Mouse (Mus musculus) hindbrain, embryonic 10.5 days (tissue): ENCODE data around the gene Plscr1. TPM values are rescaled to one million over a fixed set of nuclear protein-coding genes. Genes with fewer than 3 reads are reported as not detected.
A peak's percentile ranks its signal among the peaks of the same experiment; 100 is the strongest.

Experiments used
- DNase-seq: peaks from one replicate; pipeline ENCODE4 v3.0.0-alpha.2; 2017; ENCODE audit warnings: low spot score
- H3K27ac ChIP-seq: fragments of 300-500 bp; sonication (generic); 2 replicates; pipeline ENCODE4 v1.5.1; 2016; ENCODE audit warnings: mild to moderate bottlenecking, moderate library complexity
- H3K27me3 ChIP-seq: fragments of 300-500 bp; sonication (generic); 2 replicates; pipeline ENCODE4 v1.6.1; 2016; ENCODE audit warnings: mild to moderate bottlenecking; ENCODE audit not compliant: poor library complexity, insufficient read depth, severe bottlenecking
- H3K36me3 ChIP-seq: fragments of 300-500 bp; sonication (generic); 2 replicates; pipeline ENCODE4 v1.6.1; 2016; ENCODE audit warnings: mild to moderate bottlenecking, moderate library complexity
- H3K4me1 ChIP-seq: fragments of 300-500 bp; sonication (generic); replicated peaks from 2 replicates; pipeline ENCODE4 v1.6.1; 2016; ENCODE audit warnings: mild to moderate bottlenecking
- H3K4me3 ChIP-seq: fragments of 300-500 bp; sonication (generic); 2 replicates; pipeline ENCODE4 v1.5.1; 2016; ENCODE audit warnings: mild to moderate bottlenecking, moderate library complexity
- H3K9me3 ChIP-seq: fragments of 300-500 bp; sonication (generic); 2 replicates; pipeline ENCODE4 v1.6.1; 2016; ENCODE audit warnings: mild to moderate bottlenecking, moderate library complexity
- WGBS: fragments of 180-500 bp; shearing (Covaris S2); methylation state at CpG from one replicate; pipeline ENCODE4 v1.1.7; 2016; 5-methylcytosine and 5-hydroxymethylcytosine counted together
- polyA plus RNA-seq: library from polyadenylated mRNA; unstranded; fragments of >200 nt; fragmentation: Nextera tagmentation; extraction: Ambion mirVana; gene quantifications from 2 replicates; pipeline ENCODE4 v1.2.1, GENCODE M21; 2016

Gene Plscr1
- 26.8 and 35.7 TPM in 2 replicates for polyA plus RNA-seq

DNA sequence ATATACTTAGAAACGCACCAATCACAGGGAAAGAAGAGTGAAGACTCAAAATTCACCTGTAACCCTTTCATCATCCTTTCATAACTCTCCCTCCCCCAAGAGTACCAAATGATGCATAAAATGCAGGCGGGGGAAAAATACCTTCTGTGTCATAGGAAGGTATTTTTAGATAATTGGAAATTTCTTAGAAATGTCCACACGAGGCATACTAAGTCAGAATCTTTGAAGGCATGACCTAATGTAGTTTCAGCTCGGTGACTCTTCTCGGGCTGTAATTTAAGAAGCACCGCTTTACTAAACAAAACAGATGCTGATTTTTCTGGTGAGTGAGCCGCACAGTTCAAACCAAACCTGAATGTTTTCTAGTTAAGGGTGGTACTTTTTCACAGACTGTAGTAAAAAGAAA lies at the start of gene Plscr1:
Gene Plscr1 (plus strand): TSS at position 304 of the 406 bp plus-strand sequence.
- H3K36me3 ChIP-seq: no peaks in the 10 kb centered on the region
- no peaks in the 10 kb centered on the region for H3K9me3 ChIP-seq
- H3K27ac ChIP-seq: peak within 1 kb of the TSS; percentile 93
- peaks cover 20% of the 10 kb centered on the region for H3K4me1 ChIP-seq
- DNase-seq: no peak
- WGBS: 41% methylated on average over 7 of the region's 7 CpGs
- H3K27me3 ChIP-seq: no peaks in the 10 kb centered on the region
- peak within 1 kb of the TSS; percentile 70 for H3K4me3 ChIP-seq

DNA sequence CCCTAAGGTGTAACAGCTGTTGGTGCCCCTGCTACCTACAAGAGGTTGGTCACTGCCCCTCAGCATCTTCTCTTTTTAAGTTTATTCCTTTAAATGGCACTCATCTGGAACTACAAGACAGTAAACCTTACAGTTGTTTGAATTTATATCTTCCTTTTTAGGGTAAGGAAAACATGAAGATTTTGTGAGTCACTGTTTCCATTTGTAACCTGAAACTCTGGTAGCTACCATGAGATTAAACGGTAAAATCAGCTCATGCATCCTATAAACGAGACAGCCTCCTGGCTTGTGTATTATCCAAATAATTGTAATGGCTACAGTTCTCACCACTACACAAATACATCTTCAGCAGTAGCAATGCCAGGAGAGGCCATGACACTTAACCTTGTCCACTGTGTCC lies 45.2 kb upstream of the Plscr1 start:
- Histone ChIP-seq H3K9me3 (no peaks in the 10 kb centered on the region), H3K4me1 (no peaks in the 10 kb centered on the region), H3K27me3 (no peaks in the 10 kb centered on the region), H3K36me3 (no peaks in the 10 kb centered on the region), H3K4me3 (no peak overlapping the region), H3K27ac (no peak overlapping the region)
- 66% methylated on average over 2 of the region's 2 CpGs for WGBS
- DNase-seq: no peak

DNA sequence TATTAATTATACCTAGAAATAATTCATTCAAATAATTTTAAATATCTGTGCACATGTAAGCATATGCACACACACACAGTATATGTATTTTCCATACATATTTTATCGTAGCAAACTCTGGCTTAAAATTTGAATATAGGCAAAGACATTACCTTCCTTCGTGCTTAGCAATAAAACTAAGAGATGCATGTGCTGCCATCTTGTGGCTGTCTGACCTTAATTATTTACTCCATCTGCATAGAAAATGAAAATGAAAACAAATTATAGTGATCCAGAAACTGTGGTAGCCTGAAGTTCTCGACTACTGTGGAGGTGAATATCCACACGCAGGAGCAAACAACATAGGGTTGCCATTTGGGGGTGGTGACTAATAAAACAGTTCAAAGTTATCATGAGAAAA lies 42.2 kb upstream of the Plscr1 start:
- peak; percentile 4 for DNase-seq
- no peak overlapping the region for H3K27ac ChIP-seq
- H3K36me3 ChIP-seq: no peaks in the 10 kb centered on the region
- WGBS: 61% methylated on average over 4 of the region's 4 CpGs
- H3K4me3 ChIP-seq: no peak overlapping the region
- H3K4me1 ChIP-seq: no peaks in the 10 kb centered on the region
- H3K9me3 ChIP-seq: no peaks in the 10 kb centered on the region
- H3K27me3 ChIP-seq: no peaks in the 10 kb centered on the region

DNA sequence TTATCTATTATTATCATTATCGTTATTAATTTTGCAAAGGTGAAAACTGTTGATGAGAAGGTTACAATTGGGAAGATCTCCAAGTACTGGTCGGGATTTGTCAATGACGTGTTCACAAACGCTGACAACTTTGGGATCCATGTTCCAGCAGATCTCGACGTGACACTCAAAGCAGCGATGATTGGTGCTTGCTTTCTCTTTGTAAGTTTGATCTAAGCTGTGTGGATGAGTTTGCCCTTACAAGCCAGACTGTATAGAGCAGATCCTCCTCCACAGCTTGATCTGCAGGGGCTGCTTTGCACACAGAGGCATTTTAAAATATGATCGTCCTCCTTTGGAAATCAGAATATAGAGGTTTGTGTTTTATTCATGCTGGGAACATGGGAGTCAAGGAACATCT lies 41.8 kb upstream of the Plscr1 start:
- no peak for DNase-seq
- Histone ChIP-seq H3K4me1 (no peaks in the 10 kb centered on the region), H3K9me3 (no peaks in the 10 kb centered on the region), H3K27ac (no peak overlapping the region), H3K36me3 (no peaks in the 10 kb centered on the region), H3K4me3 (no peak overlapping the region), H3K27me3 (no peaks in the 10 kb centered on the region)
- WGBS: 84% methylated on average over 8 of the region's 8 CpGs

DNA sequence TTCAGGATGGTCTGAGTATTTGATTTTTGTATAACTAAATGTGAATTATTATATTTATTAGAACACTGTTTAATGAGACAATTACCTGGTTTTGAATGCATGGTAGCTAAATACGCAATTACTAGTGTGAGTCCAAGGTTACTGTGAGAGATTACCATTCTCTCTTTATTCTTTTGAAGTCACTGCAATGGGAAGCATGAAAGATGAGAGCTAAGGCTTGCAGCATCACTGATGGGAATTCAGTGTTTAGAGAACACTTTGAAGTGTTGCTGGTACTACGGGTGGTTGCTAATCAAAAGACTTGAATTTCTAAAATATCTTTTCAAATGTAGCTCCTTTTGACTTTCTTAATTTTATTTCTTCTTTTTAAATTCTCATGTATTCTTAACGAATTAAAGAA lies 39.7 kb upstream of the Plscr1 start:
- Histone ChIP-seq H3K36me3 (no peaks in the 10 kb centered on the region), H3K27me3 (no peaks in the 10 kb centered on the region), H3K27ac (no peak overlapping the region), H3K4me1 (no peaks in the 10 kb centered on the region), H3K9me3 (no peaks in the 10 kb centered on the region), H3K4me3 (no peak overlapping the region)
- WGBS: 74% methylated on average over 3 of the region's 3 CpGs
- DNase-seq: no peak

DNA sequence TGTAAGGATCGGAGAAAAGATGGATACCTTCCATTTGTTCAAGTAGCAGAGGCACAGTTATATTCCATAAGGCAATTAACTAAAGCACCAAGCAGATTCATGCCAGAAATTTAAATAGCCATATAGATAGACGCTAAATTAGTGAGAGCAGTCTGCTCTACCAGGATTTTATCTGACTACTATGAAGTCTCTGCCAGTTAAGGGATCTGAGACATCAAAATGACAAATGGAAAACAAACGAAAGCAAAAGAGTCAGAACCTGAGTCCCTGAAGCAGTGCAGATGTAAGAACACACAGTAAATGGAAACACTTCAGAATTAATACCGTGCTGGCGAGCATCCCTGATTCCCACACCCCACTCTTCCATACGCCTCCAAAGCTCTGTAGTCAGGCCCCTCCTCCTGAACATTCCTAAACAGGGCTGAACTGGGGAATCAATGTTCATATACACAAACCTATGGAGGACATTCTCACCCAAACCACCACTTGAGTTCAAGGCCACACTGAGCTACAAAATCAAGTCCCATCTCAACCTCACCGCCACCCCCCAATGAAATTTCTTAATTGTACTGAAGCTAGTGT lies 39.1 kb upstream of the Plscr1 start:
- DNase-seq: no peak
- Histone ChIP-seq H3K36me3 (no peaks in the 10 kb centered on the region), H3K4me3 (no peak overlapping the region), H3K9me3 (no peaks in the 10 kb centered on the region), H3K4me1 (no peaks in the 10 kb centered on the region), H3K27ac (no peak overlapping the region), H3K27me3 (no peaks in the 10 kb centered on the region)
- WGBS: 85% methylated on average over 7 of the region's 7 CpGs

DNA sequence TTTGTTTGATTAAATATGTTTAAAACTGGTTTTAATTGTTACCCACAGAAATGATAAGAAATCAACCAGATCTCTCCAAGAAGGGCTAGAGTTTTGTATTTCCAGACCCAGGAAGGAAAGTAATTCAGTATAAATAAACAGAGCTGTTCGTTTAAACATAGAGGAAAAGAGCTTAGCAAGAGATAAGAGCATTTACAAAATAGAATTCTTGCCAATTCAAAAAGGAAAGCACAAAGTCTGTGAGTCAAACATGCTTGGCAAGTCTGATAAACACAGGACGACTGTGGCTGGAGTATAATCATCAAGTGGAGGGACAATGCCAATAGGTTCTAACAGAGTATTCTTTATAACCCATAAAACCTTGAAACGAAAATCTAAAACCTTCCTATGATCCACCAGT lies 38.5 kb upstream of the Plscr1 start:
- WGBS: 79% methylated on average over 3 of the region's 3 CpGs
- DNase-seq: no peak
- Histone ChIP-seq H3K4me3 (no peak overlapping the region), H3K4me1 (no peaks in the 10 kb centered on the region), H3K36me3 (no peaks in the 10 kb centered on the region), H3K27me3 (no peaks in the 10 kb centered on the region), H3K27ac (no peak overlapping the region), H3K9me3 (no peaks in the 10 kb centered on the region)

DNA sequence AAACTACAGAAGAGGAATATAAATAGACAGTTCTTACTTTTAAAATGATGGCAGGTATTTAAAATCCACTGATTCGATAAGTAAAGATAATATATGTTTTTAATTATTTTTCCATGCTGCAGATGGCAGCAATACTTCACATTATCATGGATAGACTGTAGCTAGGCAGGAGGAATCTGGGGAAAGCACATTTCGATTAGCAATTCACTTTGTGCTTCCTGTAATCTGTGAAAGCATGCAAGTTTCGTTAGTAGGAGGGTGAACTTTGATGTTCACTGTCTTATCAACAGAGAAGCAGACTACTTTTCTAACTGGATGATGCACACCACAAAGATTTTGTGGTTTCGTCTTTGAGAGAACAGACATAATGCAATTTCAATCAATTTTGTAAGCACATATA lies 32.1 kb upstream of the Plscr1 start:
- Histone ChIP-seq H3K4me3 (no peak overlapping the region), H3K27me3 (no peaks in the 10 kb centered on the region), H3K36me3 (no peaks in the 10 kb centered on the region), H3K27ac (no peak overlapping the region), H3K9me3 (no peaks in the 10 kb centered on the region), H3K4me1 (no peaks in the 10 kb centered on the region)
- 77% methylated on average over 4 of the region's 4 CpGs for WGBS
- DNase-seq: no peak

DNA sequence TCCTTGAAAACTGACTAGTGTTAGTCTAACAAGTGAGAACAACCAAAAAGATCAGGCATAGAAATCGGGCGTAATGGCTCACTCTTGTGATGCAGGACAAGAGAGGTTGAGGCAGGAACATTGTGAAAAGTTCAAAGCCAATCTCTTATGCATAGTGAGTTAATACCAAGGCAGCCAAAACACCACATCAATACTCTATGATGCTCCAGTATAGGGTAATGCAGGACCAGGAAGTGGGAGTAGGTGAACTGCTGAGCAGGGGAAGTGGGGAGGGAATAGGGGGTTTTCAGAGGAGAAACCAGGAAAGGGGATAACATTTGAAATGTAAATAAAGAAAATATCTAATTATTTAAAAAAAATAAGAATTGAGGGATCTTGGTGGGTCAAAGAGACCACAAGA lies 31.7 kb upstream of the Plscr1 start:
- no peak for DNase-seq
- H3K36me3 ChIP-seq: no peaks in the 10 kb centered on the region
- WGBS: 87% methylated on average over 2 of the region's 2 CpGs
- H3K27ac ChIP-seq: no peak overlapping the region
- no peak overlapping the region for H3K4me3 ChIP-seq
- H3K9me3 ChIP-seq: no peaks in the 10 kb centered on the region
- H3K27me3 ChIP-seq: no peaks in the 10 kb centered on the region
- H3K4me1 ChIP-seq: no peaks in the 10 kb centered on the region

DNA sequence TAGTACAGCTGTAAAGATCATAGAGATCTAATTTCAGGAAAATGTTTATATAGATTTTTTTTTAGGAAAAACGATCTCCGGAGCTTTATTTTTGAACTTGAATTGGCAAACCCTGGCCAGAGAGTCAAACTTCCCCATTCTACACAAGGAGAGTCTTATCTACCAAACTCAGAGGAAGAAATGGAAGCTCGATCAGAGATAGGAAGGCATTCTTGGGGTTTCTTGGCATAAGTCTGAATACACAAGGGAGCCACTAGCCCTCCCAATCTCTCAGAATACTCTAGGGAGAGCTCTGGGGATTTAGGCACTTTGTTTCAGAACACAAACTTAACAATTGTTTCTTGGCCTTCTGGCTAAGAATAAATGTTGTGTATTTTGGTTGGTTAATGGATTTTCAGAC lies 29.4 kb upstream of the Plscr1 start:
- 86% methylated on average over 3 of the region's 3 CpGs for WGBS
- Histone ChIP-seq H3K4me1 (no peaks in the 10 kb centered on the region), H3K36me3 (no peaks in the 10 kb centered on the region), H3K9me3 (no peaks in the 10 kb centered on the region), H3K27ac (no peak overlapping the region), H3K27me3 (no peaks in the 10 kb centered on the region), H3K4me3 (no peak overlapping the region)
- DNase-seq: no peak

DNA sequence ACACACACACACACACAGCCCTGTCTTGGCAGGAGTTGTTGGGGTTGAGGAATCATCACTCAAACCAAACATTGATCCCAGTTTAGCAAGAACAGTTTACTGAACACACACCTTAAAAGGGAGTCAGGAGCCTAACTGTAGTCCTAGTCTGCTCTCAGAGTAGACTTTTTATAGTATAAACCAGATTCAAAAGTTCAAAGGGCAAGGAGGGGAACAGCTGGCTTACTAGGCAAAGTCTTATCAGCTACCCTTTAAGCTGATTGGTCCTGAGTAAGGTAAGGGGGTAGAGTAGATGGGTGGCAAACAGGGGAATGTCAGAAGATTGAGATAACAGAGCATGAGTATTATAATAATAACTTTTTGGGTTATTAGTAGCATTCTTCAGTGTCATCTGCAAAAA lies 28.1 kb upstream of the Plscr1 start:
- H3K4me3 ChIP-seq: no peak overlapping the region

DNA sequence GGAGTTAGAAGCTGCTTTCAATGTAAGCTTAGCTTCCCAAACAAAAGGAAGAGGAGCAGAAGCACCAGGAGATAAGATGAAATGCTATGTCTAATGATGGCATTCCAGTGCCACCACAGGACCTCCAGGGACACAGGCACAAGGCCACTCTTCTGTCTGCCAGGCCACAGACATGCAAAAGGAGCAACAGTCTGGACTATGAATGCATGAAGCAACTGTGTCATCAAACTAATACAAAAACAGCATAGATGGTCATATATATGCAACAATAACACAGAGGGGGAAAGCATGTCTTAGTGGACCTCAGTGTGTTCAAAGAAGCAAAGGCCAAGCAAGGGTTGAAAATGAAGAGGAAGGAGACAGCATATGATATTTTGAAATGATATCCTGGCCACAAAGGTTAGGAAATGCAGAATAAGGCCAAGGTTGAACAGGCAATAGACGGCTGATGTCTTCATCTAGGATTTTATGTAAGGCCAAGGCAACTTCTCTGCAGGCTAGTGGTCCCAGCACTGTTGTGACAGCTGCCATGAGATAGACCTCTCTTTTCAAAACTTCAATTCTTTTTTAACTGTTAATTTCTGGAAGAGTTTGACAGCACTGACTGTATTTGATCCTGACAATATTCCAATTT lies 24.8 kb upstream of the Plscr1 start:
- Histone ChIP-seq H3K27ac (no peak overlapping the region), H3K4me1 (no peaks in the 10 kb centered on the region), H3K9me3 (no peaks in the 10 kb centered on the region), H3K4me3 (no peak overlapping the region), H3K36me3 (no peaks in the 10 kb centered on the region), H3K27me3 (no peaks in the 10 kb centered on the region)
- 93% methylated on average over 1 of the region's 1 CpGs for WGBS
- DNase-seq: no peak

More for the DNA sequence above, 28.1 kb upstream of the Plscr1 start:
- no peak overlapping the region for H3K27ac ChIP-seq
- no peaks in the 10 kb centered on the region for H3K36me3 ChIP-seq
- H3K9me3 ChIP-seq: no peaks in the 10 kb centered on the region
- H3K4me1 ChIP-seq: no peaks in the 10 kb centered on the region
- DNase-seq: no peak
- H3K27me3 ChIP-seq: no peaks in the 10 kb centered on the region

DNA sequence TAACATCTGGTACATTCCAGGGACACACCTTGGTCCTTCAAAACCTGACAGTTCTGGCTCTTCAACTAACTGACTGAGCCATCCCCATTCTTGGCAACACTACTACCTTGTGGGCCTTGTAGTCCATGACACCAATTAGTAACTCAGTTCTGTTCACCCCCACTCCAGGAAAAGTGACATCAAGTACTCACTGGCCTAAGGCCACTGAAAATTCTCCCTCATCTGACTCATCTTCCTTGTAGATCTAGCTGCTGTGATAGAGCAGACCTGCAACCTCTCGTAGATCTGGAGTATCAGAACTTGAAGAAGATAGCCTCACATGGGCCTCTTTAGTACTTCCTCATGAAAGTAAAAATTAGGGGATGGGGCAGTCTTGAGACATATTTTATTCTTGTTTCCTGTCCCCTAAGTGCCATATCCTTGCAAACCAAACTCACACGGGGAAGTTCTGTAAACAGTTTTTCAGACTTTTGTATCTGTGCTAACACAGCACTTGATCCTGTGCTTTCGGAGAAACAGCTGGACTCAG lies 23.4 kb upstream of the Plscr1 start:
- WGBS: 87% methylated on average over 3 of the region's 3 CpGs
- H3K9me3 ChIP-seq: no peaks in the 10 kb centered on the region
- H3K4me3 ChIP-seq: no peak overlapping the region
- no peaks in the 10 kb centered on the region for H3K36me3 ChIP-seq
- no peaks in the 10 kb centered on the region for H3K27me3 ChIP-seq
- DNase-seq: no peak
- no peaks in the 10 kb centered on the region for H3K4me1 ChIP-seq
- no peak overlapping the region for H3K27ac ChIP-seq
